In the genomic region with DNA sequence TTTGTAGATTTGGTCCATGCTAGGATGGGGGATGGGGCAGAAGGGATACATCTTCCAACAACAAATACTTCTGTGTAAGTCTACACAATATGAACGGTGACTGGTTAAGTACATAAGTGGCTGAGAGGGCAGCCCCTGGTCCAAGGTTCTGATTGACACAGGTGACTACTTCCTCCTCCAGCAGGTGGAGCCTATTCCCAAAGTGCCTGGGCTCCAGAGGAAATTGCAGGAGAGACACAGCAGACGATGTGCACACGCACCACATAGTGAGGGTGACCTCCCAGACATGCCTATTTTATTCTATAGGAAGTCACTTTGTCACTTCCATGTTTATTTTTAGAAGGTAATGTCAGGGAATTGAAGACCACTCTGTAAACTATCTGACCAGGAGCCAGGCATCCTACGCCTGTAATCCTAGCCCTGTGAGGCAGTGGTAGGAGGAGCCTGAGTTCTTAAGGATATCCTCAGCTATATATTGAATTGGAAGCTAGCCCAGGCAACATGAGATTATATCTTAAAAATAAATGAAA, we compare ENCODE assay signal across 19 mouse cellular contexts. TPM values are rescaled to one million over a fixed set of nuclear protein-coding genes. Genes with fewer than 3 reads are reported as not detected.
DNase-seq lines count a peak whose midpoint lies in the region; TF ChIP-seq lines count a peak whose summit lies in the region.
"Had no signal": no experiment of that assay in that cellular context is flagged by ENCODE, and none has a peak within 500 bp of the region (broad histone marks: within the 10 kb centered on the region; RNA-seq: fewer than 3 reads in every experiment).

No protein-coding gene starts in this region.

- H3K9me3 ChIP-seq in ES-Bruce4 (replicated peaks; ENCODE audit: control insufficient read depth, insufficient read depth, low read length, poor library complexity, severe bottlenecking) = no peaks in the 10 kb centered on the region
- H3K9me3 ChIP-seq: G1E; heart, embryonic 15.5 days; lung, embryonic 15.5 days; midbrain, embryonic 13.5 days had no signal

- TF ChIP-seq EP300 in ES-Bruce4 (IDR thresholded peaks at IDR 0.05; ENCODE audit: insufficient read depth, low read depth, low read length) = no peak

- H3K27me3 ChIP-seq in ES-Bruce4 (ENCODE audit: control insufficient read depth, insufficient read depth, low read length, poor library complexity, severe bottlenecking) = no peaks in the 10 kb centered on the region
- H3K27me3 ChIP-seq: Patski had no signal

- no peak overlapping the region for H3K9ac ChIP-seq in ES-Bruce4 (ENCODE audit: low read depth, poor library complexity, severe bottlenecking)
- H3K9ac ChIP-seq: heart, embryonic 15.5 days; hindbrain, embryonic 14.5 days; lung, embryonic 15.5 days; midbrain, embryonic 13.5 days had no signal

- H3K4me3 ChIP-seq in gastrocnemius, adult 2 months = peak overlapping the region; percentile 70
- no peak overlapping the region for H3K4me3 ChIP-seq in left cerebral cortex, adult 2 months
- H3K4me3 ChIP-seq in ES-Bruce4 (ENCODE audit: low read depth, low read length) = no peak overlapping the region
- no peak overlapping the region for H3K4me3 ChIP-seq in cortical plate, adult 2 months (ENCODE audit: insufficient read depth, low read length)
- H3K4me3 ChIP-seq: heart, embryonic 15.5 days; lung, embryonic 15.5 days; midbrain, embryonic 13.5 days had no signal

- H3K4me1 ChIP-seq in ES-Bruce4 (ENCODE audit: control insufficient read depth, insufficient read depth, low read length) = no peaks in the 10 kb centered on the region
- H3K4me1 ChIP-seq in cortical plate, adult 2 months (ENCODE audit: control insufficient read depth, insufficient read depth, low read length) = peaks cover 17% of the 10 kb centered on the region

- TF ChIP-seq POLR2A in ES-Bruce4 (IDR thresholded peaks at IDR 0.05; ENCODE audit: insufficient read depth, low read length) = no peak
- no peak for TF ChIP-seq POLR2A in cortical plate, adult 2 months (IDR thresholded peaks at IDR 0.05; ENCODE audit: extremely low read depth, insufficient read depth, low read length)

- peak; percentile 51 for TF ChIP-seq CTCF in gastrocnemius, adult 2 months (IDR thresholded peaks at IDR 0.05)
- peak; percentile 5; the same call in 1 of the 2 replicates for TF ChIP-seq CTCF in left cerebral cortex, adult 2 months (IDR thresholded peaks at IDR 0.05)
- peak; percentile 43 for TF ChIP-seq CTCF in ES-Bruce4 (IDR thresholded peaks at IDR 0.05; ENCODE audit: low read depth, low read length)
- TF ChIP-seq CTCF in cortical plate, adult 2 months (IDR thresholded peaks at IDR 0.05; ENCODE audit: extremely low read depth, insufficient read depth, low read length) = 0 out of 2 replicates have a peak, but pooled peaks have one; percentile 4

- peak overlapping the region; percentile 94 for H3K27ac ChIP-seq in gastrocnemius, adult 2 months
- peak overlapping the region; percentile 98 for H3K27ac ChIP-seq in left cerebral cortex, adult 2 months
- H3K27ac ChIP-seq in ES-Bruce4 (ENCODE audit: insufficient read depth, low read length) = no peak overlapping the region
- peak overlapping the region; percentile 43 for H3K27ac ChIP-seq in cortical plate, adult 2 months (ENCODE audit: insufficient read depth, low read length)
- H3K27ac ChIP-seq: heart, embryonic 15.5 days; hindbrain, embryonic 14.5 days; lung, embryonic 15.5 days; midbrain, embryonic 13.5 days had no signal

- DNase-seq in gastrocnemius, adult 2 months = no peak
- DNase-seq in gastrocnemius, adult 18-20 months (ENCODE audit: low spot score) = no peak
- no peak for DNase-seq in left cerebral cortex, adult 2 months (ENCODE audit: extremely low spot score in 1 of 2, low spot score in 2 of 2)
- no peak for DNase-seq in left cerebral cortex, postnatal 36 days (ENCODE audit: low spot score in 2 of 2)
- DNase-seq in spleen, postnatal 10 days (ENCODE audit: low spot score in 2 of 2) = no peak
- no peak for DNase-seq in cerebellum, adult 9-10 months
- DNase-seq: cerebellum, adult 2 months; cerebellum, postnatal 36 days; heart, postnatal 36 days; thymus, postnatal 25 days had no signal

- intact Hi-C loops in gastrocnemius, adult 2 months (cut with DNase I) = no loop called here
- intact Hi-C loops in left cerebral cortex, adult 2 months (cut with DNase I) = loop anchor here (2.0 to 10.0 kb wide), 2 partner anchors 40 to 156 kb away; no protein-coding TSS in a partner anchor
- intact Hi-C loops in left cerebral cortex, postnatal 36 days (cut with DNase I) = no loop called here

- no peaks in the 10 kb centered on the region for H3K36me3 ChIP-seq in ES-Bruce4 (ENCODE audit: control insufficient read depth, insufficient read depth, low read length, poor library complexity, severe bottlenecking)
- H3K36me3 ChIP-seq: G1E; heart, embryonic 15.5 days; lung, embryonic 15.5 days; midbrain, embryonic 13.5 days had no signal

RNA-seq across cellular contexts. Expression of gene Acta1, which starts 13.7 kb away (rescaled TPM):
- over 10,000 TPM; 45,578 to 47,175 TPM for total RNA-seq in gastrocnemius, adult 2 months (2021)
- total RNA-seq in gastrocnemius, adult 18-20 months (2021) = over 10,000 TPM; 42,846 to 52,629 TPM
- 10 to 100 TPM; 11.1 to 12.2 TPM for total RNA-seq in left cerebral cortex, adult 2 months (2021)
- 10 to 100 TPM in 1 of 2 experiments, 1 to 10 TPM in 1; 9.7 to 13.4 TPM for total RNA-seq in left cerebral cortex, postnatal 36 days (2021)
- 42.6 and 42.8 TPM in 2 replicates for polyA plus RNA-seq in ES-Bruce4 (2011; ENCODE audit: insufficient read depth, insufficient read length, low read depth, missing spikeins)
- polyA plus RNA-seq in cortical plate, adult 2 months (2012; rRNA removed) = 24.6 and 33.3 TPM in 2 replicates
- total RNA-seq: G1E; megakaryocyte progenitor cell, adult 5-6 weeks had no signal

RNA-seq across cellular contexts. Expression of gene Ccsap, which starts 20.9 kb away (rescaled TPM):
- under 1 TPM; 0.42 to 0.46 TPM for total RNA-seq in gastrocnemius, adult 2 months (2021)
- total RNA-seq in gastrocnemius, adult 18-20 months (2021) = under 1 TPM; 0.21 to 0.26 TPM
- 10 to 100 TPM; 65.9 to 75.4 TPM for total RNA-seq in left cerebral cortex, adult 2 months (2021)
- 10 to 100 TPM; 70.7 to 82.7 TPM for total RNA-seq in left cerebral cortex, postnatal 36 days (2021)
- 4.8 and 6.6 TPM in 2 replicates for polyA plus RNA-seq in ES-Bruce4 (2011; ENCODE audit: insufficient read depth, insufficient read length, low read depth, missing spikeins)
- 45.1 and 48.1 TPM in 2 replicates for polyA plus RNA-seq in cortical plate, adult 2 months (2012; rRNA removed)

Comparison
In these comparisons a context has a peak if more than half of its experiments do, and no peak if none do; other contexts are left out.
1. RNA of gene Acta1, which starts 13.7 kb away (total RNA-seq): 42,846 to 52,629 TPM in gastrocnemius, adult 18-20 months and 45,578 to 47,175 TPM in gastrocnemius, adult 2 months; 9.7 to 13.4 TPM in left cerebral cortex, postnatal 36 days and 11.1 to 12.2 TPM in left cerebral cortex, adult 2 months; every median in the first group is over 1,000 times any median in the second.
2. RNA of gene Ccsap, which starts 20.9 kb away (total RNA-seq): 70.7 to 82.7 TPM in left cerebral cortex, postnatal 36 days and 65.9 to 75.4 TPM in left cerebral cortex, adult 2 months; 0.42 to 0.46 TPM in gastrocnemius, adult 2 months and 0.21 to 0.26 TPM in gastrocnemius, adult 18-20 months; every median in the first group is over 10 times any median in the second.
3. Peak in every context shown above with its lines, with median percentiles within 50 percentile points of each other: CTCF ChIP-seq.